Mouse (Mus musculus) large intestine, adult 2 months (tissue): Measurements from ENCODE around the gene Nhp2. TPM values are rescaled to one million over a fixed set of nuclear protein-coding genes. Genes with fewer than 3 reads are reported as not detected.
"Not testable (repeated sequence)": the region's sequence is repeated elsewhere in the genome, so short reads cannot be mapped to it uniquely, and the experiment has no call there.

Experiments
- DNase-seq: peaks from one replicate; pipeline ENCODE4 v3.0.0-alpha.2; 2012; ENCODE audit warnings: low read depth, low spot score
- WGBS: fragments of 180-500 bp; shearing (Covaris S2); methylation state at CpG from one replicate; pipeline ENCODE4 v1.1.7; 2018; 5-methylcytosine and 5-hydroxymethylcytosine counted together
- polyA plus RNA-seq: library from polyadenylated mRNA; depleted of rRNA; stranded (reverse); fragments of >200 nt; gene quantifications from 2 replicates; pipeline ENCODE4 v1.2.3, GENCODE M21; 2012

Gene Nhp2
- polyA plus RNA-seq, 1 experiment, result 81.4 TPM

GRCm38 (mm10) chr11:51605602-51606446, 13.7 kb upstream of the Nhp2 start:
- DNase-seq, result peak; percentile 75
- 1% methylated on average over 80 of the region's 81 CpGs for WGBS

- peak; percentile 93 for DNase-seq
- under 1% methylated on average over 91 of the region's 91 CpGs for WGBS
These were observed 13.0 kb upstream of the Nhp2 start, which contains the start of gene Hnrnpab for GRCm38 (mm10) chr11:51606447-51607095. TSS of gene Hnrnpab (minus strand) at chr11:51606847.

DNA sequence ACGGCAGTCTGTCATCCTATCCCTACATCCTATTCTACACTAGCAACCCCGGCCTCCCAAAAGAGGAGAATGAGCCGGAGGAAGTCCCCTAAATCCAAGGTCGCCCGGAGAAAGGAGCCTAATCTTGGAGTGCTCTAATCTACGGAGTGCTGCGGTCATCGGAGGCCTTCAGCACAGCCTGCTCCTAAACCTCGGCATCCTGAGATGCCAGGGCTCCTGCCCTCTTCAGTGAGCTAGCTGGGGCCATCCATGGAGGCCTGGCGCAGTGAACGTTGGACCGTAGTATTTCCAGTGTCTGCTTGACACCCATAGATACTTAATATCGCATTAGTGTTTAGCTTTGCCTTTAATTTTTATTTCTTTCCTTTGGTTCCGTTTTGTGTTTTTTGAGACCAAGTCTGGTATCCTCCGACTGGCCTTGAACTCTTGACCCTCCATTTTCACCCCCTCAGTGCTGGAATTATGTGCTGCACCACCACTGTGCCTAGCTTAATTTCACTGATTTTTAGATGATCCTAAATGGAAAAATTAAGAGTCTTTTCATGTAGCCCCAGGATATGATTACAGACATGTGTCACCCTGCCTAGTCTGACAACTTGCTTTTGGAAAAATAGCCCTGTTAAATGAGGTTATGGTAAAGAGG, 12.3 kb upstream of the Nhp2 start:
- no peak for DNase-seq
- WGBS, result 5% methylated on average over 15 of the region's 15 CpGs

DNA sequence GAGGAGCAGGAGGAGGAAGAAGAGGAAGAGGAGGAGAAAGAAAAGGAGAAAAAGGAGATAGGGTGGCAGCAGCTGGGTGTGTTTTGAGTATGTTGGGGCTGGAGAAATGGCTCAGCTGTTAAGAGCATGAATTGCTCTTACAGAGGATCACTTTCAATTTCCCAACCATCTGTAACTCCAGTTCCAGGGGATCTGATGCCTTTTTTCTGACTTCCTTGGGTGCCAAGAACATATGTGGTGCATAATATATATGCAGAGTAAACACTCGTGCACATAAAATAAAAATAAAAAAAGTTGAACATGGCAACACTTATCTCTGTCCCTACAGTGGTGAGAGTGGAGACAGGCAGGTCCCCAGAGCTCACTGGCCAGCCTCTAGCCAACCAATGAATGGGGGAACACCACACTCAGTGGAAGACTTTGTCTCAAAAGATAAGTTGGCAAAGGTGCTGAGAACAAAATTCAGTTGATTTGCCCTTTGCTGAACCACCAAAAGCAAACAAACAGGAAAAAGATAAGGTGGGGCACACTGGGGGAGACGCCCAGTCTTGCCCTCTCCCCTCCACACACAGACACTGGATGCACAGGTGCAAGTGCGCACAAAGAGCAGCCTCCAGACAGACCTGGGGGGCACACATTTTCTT, 10.1 kb upstream of the Nhp2 start:
- DNase-seq, result no peak
- 34% methylated on average over 3 of the region's 3 CpGs for WGBS

DNA sequence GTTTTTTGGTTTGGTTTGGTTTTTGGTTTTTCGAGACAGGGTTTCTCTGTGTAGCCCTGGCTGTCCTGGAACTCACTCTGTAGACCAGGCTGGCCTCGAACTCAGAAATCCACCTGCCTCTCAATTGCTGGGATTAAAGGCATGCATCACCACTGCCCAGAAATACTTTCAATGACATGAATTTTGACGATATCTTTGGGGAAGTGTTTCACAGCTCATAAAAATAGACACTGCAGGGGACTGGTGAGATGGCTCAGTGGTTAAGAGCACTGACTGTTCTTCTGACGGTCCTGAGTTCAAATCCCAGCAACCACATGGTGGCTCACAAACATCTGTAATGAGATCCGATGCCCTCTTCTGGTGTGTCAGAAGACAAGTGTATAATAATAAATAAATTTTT, 9.6 kb upstream of the Nhp2 start:
- not testable (repeated sequence) for DNase-seq
- WGBS, result 61% methylated on average over 5 of the region's 5 CpGs

- no peak for DNase-seq
- WGBS, result 82% methylated on average over 8 of the region's 8 CpGs
These were observed 5.3 kb upstream of the Nhp2 start for GRCm38 (mm10) chr11:51614256-51614655.

DNA sequence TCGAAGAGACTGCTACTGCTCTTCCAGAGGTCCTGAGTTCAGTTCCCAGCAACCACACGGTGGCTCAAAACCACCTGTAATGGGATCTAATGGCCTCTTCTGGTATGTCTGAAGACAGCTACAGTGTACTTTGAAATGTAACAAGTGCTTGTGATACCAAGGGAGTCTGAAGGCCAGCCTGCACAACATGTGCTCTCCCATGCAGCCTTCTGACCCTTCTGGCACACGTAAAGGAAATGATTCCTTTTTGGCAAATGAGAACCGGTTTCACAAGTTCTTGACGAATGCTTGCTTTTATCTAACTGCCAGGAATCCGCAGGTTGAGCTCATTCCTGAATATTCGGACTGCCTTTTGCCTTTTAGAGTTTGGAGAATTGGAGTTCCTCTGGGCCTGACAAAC, 4.4 kb upstream of the Nhp2 start:
- 7% methylated on average over 7 of the region's 7 CpGs for WGBS
- peak; percentile 61 for DNase-seq

- under 1% methylated on average over 14 of the region's 14 CpGs for WGBS
- DNase-seq, result peak; percentile 89
These were observed 3.9 kb upstream of the Nhp2 start for GRCm38 (mm10) chr11:51615601-51616000.

- WGBS, result 67% methylated on average over 7 of the region's 7 CpGs
- not testable (repeated sequence) for DNase-seq
These were observed 3.4 kb upstream of the Nhp2 start for GRCm38 (mm10) chr11:51616113-51616512.

- WGBS, result under 1% methylated on average over 4 of the region's 4 CpGs
These were observed 1.8 kb upstream of the Nhp2 start for GRCm38 (mm10) chr11:51617693-51618092.

DNA sequence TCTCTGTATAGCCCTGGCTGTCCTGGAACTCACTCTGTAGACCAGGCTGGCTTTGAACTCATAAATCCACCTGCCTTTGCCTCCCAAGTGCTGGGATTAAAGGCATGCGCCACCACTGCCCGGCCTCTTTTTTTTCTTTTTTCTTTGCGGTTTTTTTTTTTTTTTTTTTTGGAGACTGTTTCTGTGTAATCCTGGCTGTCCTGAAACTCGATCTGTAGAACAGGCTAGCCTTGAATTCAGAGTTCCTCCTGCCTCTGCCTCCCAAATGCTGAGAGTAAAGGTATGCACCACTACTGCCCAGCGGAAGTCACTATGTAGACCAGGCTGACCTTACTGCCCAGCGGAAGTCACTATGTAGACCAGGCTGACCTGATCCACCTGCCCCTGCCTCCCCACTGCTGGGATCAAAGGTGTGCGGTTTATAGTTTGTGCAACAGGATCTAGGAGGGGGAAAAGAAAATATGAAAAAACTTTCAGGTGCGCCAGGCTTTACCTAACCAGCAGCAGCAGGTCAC, 584 bp upstream of the Nhp2 start:
- 27% methylated on average over 8 of the region's 8 CpGs for whole genome bisulfite sequencing
- no peak for DNase-seq

More at GRCm38 (mm10) chr11:51617693-51618092, 1.8 kb upstream of the Nhp2 start:
- no peak for DNase-seq

GRCm38 (mm10) chr11:51620084-51620483, 549 bp downstream of the Nhp2 start:
- WGBS, result 0% methylated on average over 11 of the region's 11 CpGs
- no peak for DNase-seq

DNA sequence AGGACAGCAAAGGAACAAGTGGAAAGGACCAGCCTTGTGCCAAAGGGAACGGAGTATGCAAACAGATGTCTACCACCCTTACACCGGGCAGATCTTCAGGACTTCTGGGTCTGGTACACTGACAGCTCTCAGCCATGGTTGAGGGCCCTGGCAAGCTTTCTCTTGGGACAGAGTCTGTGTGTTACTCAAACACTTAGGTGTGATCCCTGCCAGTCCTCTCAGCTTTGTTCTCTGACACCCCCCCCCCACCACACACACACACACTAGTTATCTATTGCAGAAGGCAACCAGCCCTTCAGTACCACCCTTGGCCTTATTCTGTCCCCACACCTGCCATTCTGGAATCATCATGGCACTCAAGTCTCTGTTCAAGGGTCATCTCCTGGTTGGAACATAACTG, 2.2 kb downstream of the Nhp2 start:
- DNase-seq, result no peak
- 91% methylated on average over 2 of the region's 2 CpGs for WGBS

DNA sequence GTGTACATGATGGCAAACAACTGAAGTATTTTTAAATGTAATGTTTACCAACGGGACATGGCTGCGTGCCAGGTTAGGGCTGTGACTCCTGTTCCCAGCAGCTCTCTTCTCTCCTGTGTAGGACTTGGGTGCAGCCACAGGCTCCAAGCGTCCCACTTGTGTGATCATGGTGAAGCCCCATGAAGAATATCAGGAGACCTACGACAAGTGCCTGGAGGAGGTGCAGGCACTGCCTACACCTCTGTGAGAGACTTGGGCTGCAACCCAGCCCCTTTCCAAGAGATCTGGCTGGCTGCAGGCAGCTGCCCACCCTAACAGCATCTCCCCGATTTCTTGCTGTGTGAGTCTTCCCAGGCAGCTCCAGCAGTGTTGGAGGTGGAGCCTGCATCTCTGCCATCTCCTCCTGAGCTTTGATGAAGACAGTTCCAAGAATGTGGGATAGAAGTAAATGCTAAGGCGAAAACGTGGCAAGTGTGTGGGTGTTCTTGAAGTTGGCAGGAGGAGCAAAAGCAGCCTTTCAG, 3.5 kb downstream of the Nhp2 start:
- 67% methylated on average over 7 of the region's 7 CpGs for WGBS
- DNase-seq, result no peak

GRCm38 (mm10) chr11:51625187-51625820, 5.8 kb downstream of the Nhp2 start:
- WGBS, result 75% methylated on average over 5 of the region's 5 CpGs
- no peak for DNase-seq

DNA sequence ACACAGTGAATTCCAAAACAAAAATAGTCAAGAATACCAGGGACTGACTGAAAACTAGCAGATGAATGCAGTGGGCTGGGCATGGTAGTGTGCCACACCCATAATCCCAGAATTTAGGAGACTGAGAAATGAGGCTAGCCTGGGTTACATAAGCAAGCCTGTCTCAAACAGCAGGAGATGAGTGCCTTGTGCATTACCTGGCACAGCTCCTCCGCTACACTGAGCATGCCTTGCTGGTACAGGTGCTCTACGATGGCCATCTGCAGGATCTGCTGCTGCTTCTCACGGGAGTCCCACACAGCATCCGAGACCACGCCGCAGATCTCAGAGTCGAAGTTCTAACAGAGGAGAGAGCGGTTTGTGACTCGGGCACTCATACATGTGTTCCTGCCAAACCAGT, 7.9 kb downstream of the Nhp2 start:
- WGBS, result 92% methylated on average over 9 of the region's 9 CpGs
- no peak for DNase-seq

DNA sequence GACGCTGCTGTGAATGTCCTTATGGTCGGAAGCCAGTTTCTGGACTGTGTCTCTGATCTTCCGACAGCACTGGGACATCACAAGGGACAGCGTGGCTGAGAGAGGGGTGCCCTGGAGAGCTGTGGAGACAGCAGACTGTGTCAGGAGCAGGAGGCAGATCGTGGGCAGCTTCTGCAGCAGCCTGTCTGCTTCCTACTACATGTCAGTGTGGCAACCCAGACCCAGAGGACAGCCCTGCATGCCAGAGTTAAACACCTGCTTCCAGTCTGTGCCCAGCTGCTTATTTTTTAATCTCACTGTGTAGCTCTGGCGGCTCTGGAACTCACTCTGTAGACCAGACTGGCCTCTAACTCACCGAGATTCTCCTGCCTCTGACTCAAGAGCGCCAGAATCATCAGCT, 8.4 kb downstream of the Nhp2 start:
- DNase-seq, result no peak
- WGBS, result 88% methylated on average over 8 of the region's 8 CpGs

DNA sequence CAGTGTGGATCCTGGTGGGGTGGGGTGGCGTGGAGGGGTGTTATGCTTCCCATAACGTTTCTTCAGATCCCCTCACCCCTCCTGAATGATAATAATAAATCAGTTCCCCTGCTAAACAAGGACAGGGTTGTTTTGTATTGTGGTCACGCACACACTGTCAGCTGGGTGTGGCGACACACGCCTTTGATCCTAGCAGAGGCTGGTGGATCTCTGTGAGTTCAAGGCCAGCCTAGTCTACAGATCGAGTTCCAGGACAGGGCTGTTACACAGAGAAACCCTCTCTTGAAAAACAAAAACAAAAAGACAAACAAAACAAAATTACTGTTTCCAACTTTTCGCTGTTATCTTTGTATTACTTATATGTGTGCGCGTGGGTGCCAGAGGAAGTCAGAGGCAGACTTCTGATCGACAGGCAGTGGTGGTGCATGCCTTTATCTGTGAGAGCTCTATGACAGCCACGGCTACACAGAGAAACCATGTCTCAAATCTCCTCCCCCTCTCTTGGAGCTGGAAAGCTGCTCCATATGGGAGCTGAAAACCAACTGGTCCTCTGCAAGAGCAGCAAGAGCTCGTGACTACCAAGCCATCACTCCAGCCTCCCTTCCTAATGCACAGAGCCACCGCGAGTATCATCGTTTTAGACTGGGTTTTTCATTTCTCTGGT, 10.2 kb downstream of the Nhp2 start:
- no peak for DNase-seq
- WGBS, result 76% methylated on average over 15 of the region's 15 CpGs
